Mouse (Mus musculus) midbrain, embryonic 11.5 days (tissue): ENCODE measurements around the gene Dscam. TPM values are rescaled to one million over a fixed set of nuclear protein-coding genes. Genes with fewer than 3 reads are reported as not detected.

Experiments used
- ATAC-seq: fragments of 200-750 bp; cut with Nextera tagmentation; 2 replicates; pipeline ENCODE4 v1.8.0; 2017; ENCODE audit warnings: moderate TSS enrichment, moderate library complexity; ENCODE audit not compliant: low FRiP score
- DNase-seq: peaks from one replicate; pipeline ENCODE4 v3.0.0; 2015; ENCODE audit warnings: low spot score; ENCODE audit errors: missing footprints
- H3K27ac ChIP-seq: fragments of 300-500 bp; sonication (generic); 2 replicates; pipeline ENCODE4 v1.5.1; 2014; ENCODE audit warnings: low read depth, low read length
- H3K27me3 ChIP-seq: fragments of 300-500 bp; sonication (generic); 2 replicates; pipeline ENCODE4 v1.6.1; 2014; ENCODE audit warnings: mild to moderate bottlenecking, low read length, moderate library complexity, mixed read lengths; ENCODE audit not compliant: control insufficient read depth, insufficient read depth
- H3K36me3 ChIP-seq: fragments of 300-500 bp; sonication (generic); 2 replicates; pipeline ENCODE4 v1.6.1; 2014; ENCODE audit warnings: mild to moderate bottlenecking, low read length, moderate library complexity, mixed read lengths; ENCODE audit not compliant: control insufficient read depth, insufficient read depth
- H3K4me1 ChIP-seq: fragments of 300-500 bp; sonication (generic); 2 replicates; pipeline ENCODE4 v1.6.1; 2014; ENCODE audit warnings: low read length; ENCODE audit not compliant: control insufficient read depth, insufficient read depth
- H3K4me2 ChIP-seq: fragments of 300-500 bp; sonication (generic); 2 replicates; pipeline ENCODE4 v1.6.1; 2014; ENCODE audit warnings: mild to moderate bottlenecking, moderate library complexity
- H3K4me3 ChIP-seq: fragments of 300-500 bp; sonication (generic); 2 replicates; pipeline ENCODE4 v1.5.1; 2014; ENCODE audit warnings: low read depth, low read length
- H3K9ac ChIP-seq: fragments of 300-500 bp; sonication (generic); 2 replicates; pipeline ENCODE4 v1.6.1; 2014; ENCODE audit warnings: low read length
- H3K9me3 ChIP-seq: fragments of 300-500 bp; sonication (generic); 2 replicates; pipeline ENCODE4 v1.6.1; 2016; ENCODE audit warnings: low read length; ENCODE audit not compliant: control insufficient read depth
- WGBS: fragments of 180-500 bp; shearing (Covaris S2); extraction: QIAGEN DNeasy Blood & Tissue Kit; methylation state at CpG from one replicate; pipeline ENCODE4 v1.1.7; 2014; 5-methylcytosine and 5-hydroxymethylcytosine counted together
- polyA plus RNA-seq: library from polyadenylated mRNA; unstranded; fragments of >200 nt; fragmentation: Nextera tagmentation; extraction: Ambion mirVana; gene quantifications from 2 replicates; pipeline ENCODE4 v1.2.1, GENCODE M21; 2014

The Dscam gene
- polyA plus RNA-seq, 1 experiment from 2014 or later, result 2.9 TPM

- no peak overlapping the region for H3K4me3 ChIP-seq
- H3K27me3 ChIP-seq, result no peaks in the 10 kb centered on the region
- no peak for DNase-seq
- H3K4me1 ChIP-seq, result no peaks in the 10 kb centered on the region
- 84% methylated on average over 1 of the region's 1 CpGs for WGBS
- no peak overlapping the region for H3K9ac ChIP-seq
- H3K4me2 ChIP-seq, result no peak overlapping the region
- no peaks in the 10 kb centered on the region for H3K36me3 ChIP-seq
- H3K27ac ChIP-seq, result no peak overlapping the region
- no peak for ATAC-seq
- no peaks in the 10 kb centered on the region for H3K9me3 ChIP-seq
Measured at GRCm38 (mm10) chr16:97190604-97191003, 20.1 kb upstream of the Dscam start.

- no peak for ATAC-seq
Measured at GRCm38 (mm10) chr16:97171500-97171899, 948 bp upstream of the Dscam start.

GRCm38 (mm10) chr16:97169901-97170512 lies 545 bp downstream of the Dscam start:
- Histone ChIP-seq H3K27me3 (peaks cover 33% of the 10 kb centered on the region), H3K9ac (peak overlapping the region; percentile 77), H3K4me1 (peaks cover 5% of the 10 kb centered on the region), H3K36me3 (no peaks in the 10 kb centered on the region), H3K9me3 (no peaks in the 10 kb centered on the region), H3K4me2 (peak overlapping the region; percentile 98), H3K4me3 (peak overlapping the region; percentile 74), H3K27ac (peak overlapping the region; percentile 71)
- ATAC-seq (peak; percentile 51; the same call in 1 of the 2 replicates), DNase-seq (peak; percentile 93)
- 1% methylated on average over 36 of the region's 51 CpGs for WGBS

More at GRCm38 (mm10) chr16:97171500-97171899, 948 bp upstream of the Dscam start:
- H3K36me3 ChIP-seq, result no peaks in the 10 kb centered on the region
- no peaks in the 10 kb centered on the region for H3K4me1 ChIP-seq
- no peak for DNase-seq
- no peaks in the 10 kb centered on the region for H3K9me3 ChIP-seq
- peaks cover 33% of the 10 kb centered on the region for H3K27me3 ChIP-seq
- 51% methylated on average over 8 of the region's 8 CpGs for WGBS
- H3K4me3 ChIP-seq, result no peak overlapping the region
- no peak overlapping the region for H3K9ac ChIP-seq
- no peak overlapping the region for H3K4me2 ChIP-seq
- H3K27ac ChIP-seq, result no peak overlapping the region

- 44% methylated on average over 3 of the region's 3 CpGs for WGBS
- Histone ChIP-seq H3K9ac (no peak overlapping the region), H3K36me3 (no peaks in the 10 kb centered on the region), H3K4me1 (peaks cover 6% of the 10 kb centered on the region), H3K4me3 (peak overlapping the region; percentile 74; the same call in 1 of the 2 replicates), H3K27ac (no peak overlapping the region), H3K4me2 (peak overlapping the region; percentile 98), H3K9me3 (no peaks in the 10 kb centered on the region), H3K27me3 (peaks cover 33% of the 10 kb centered on the region)
- DNase-seq (no peak), ATAC-seq (no peak)
Measured at GRCm38 (mm10) chr16:97168614-97169013, 1.9 kb downstream of the Dscam start.

GRCm38 (mm10) chr16:97168030-97168429 lies 2.5 kb downstream of the Dscam start:
- H3K4me3 ChIP-seq, result no peak overlapping the region
- ATAC-seq (no peak), DNase-seq (no peak)
- H3K27ac ChIP-seq, result no peak overlapping the region
- no peak overlapping the region for H3K4me2 ChIP-seq
- peaks cover 33% of the 10 kb centered on the region for H3K27me3 ChIP-seq
- WGBS, result 76% methylated on average over 1 of the region's 1 CpGs
- H3K36me3 ChIP-seq, result no peaks in the 10 kb centered on the region
- peaks cover 6% of the 10 kb centered on the region for H3K4me1 ChIP-seq
- H3K9ac ChIP-seq, result no peak overlapping the region
- H3K9me3 ChIP-seq, result no peaks in the 10 kb centered on the region

- H3K27me3 ChIP-seq, result peaks cover 25% of the 10 kb centered on the region
- H3K4me1 ChIP-seq, result peaks cover 6% of the 10 kb centered on the region
- no peaks in the 10 kb centered on the region for H3K9me3 ChIP-seq
- H3K27ac ChIP-seq, result no peak overlapping the region; the same call in 1 of the 2 replicates
- H3K4me3 ChIP-seq, result no peak overlapping the region
- DNase-seq, result no peak
- 39% methylated on average over 2 of the region's 2 CpGs for WGBS
- ATAC-seq, result no peak
- peak overlapping the region; percentile 87 for H3K4me2 ChIP-seq
- H3K9ac ChIP-seq, result no peak overlapping the region
- no peaks in the 10 kb centered on the region for H3K36me3 ChIP-seq
Measured at GRCm38 (mm10) chr16:97166166-97166565, 4.4 kb downstream of the Dscam start.

GRCm38 (mm10) chr16:97165444-97166121 lies 5.0 kb downstream of the Dscam start:
- Histone ChIP-seq H3K4me3 (peak overlapping the region; percentile 41), H3K27me3 (peaks cover 20% of the 10 kb centered on the region), H3K36me3 (no peaks in the 10 kb centered on the region), H3K27ac (peak overlapping the region; percentile 51), H3K4me2 (peak overlapping the region; percentile 87), H3K4me1 (peaks cover 6% of the 10 kb centered on the region), H3K9ac (peak overlapping the region; percentile 60), H3K9me3 (no peaks in the 10 kb centered on the region)
- DNase-seq, result peak; percentile 95
- 2% methylated on average over 21 of the region's 21 CpGs for WGBS
- peak; percentile 76 for ATAC-seq

- 26% methylated on average over 4 of the region's 4 CpGs for WGBS
- Histone ChIP-seq H3K27ac (no peak overlapping the region), H3K9ac (no peak overlapping the region), H3K9me3 (no peaks in the 10 kb centered on the region), H3K36me3 (no peaks in the 10 kb centered on the region), H3K4me1 (no peaks in the 10 kb centered on the region), H3K4me2 (no peak overlapping the region), H3K4me3 (no peak overlapping the region), H3K27me3 (no peaks in the 10 kb centered on the region)
- DNase-seq (no peak), ATAC-seq (no peak)
Measured at GRCm38 (mm10) chr16:97158279-97158678, 12.3 kb downstream of the Dscam start.

GRCm38 (mm10) chr16:97144544-97145194 lies 25.9 kb downstream of the Dscam start:
- Histone ChIP-seq H3K4me2 (no peak overlapping the region), H3K27me3 (no peaks in the 10 kb centered on the region), H3K27ac (no peak overlapping the region), H3K9ac (no peak overlapping the region), H3K4me1 (peaks cover 5% of the 10 kb centered on the region), H3K36me3 (no peaks in the 10 kb centered on the region), H3K9me3 (no peaks in the 10 kb centered on the region), H3K4me3 (no peak overlapping the region)
- 58% methylated on average over 12 of the region's 12 CpGs for WGBS
- DNase-seq, result no peak
- ATAC-seq, result no peak
